Mouse (Mus musculus) embryonic facial prominence, embryonic 10.5 days (tissue): ENCODE measurements around the gene Hoxc13. TPM values are rescaled to one million over a fixed set of nuclear protein-coding genes. Genes with fewer than 3 reads are reported as not detected.

ENCODE experiments used
- DNase-seq: peaks from one replicate; pipeline ENCODE4 v3.0.0-alpha.2; 2017; ENCODE audit warnings: low spot score
- H3K27ac ChIP-seq: fragments of 300-500 bp; sonication (generic); replicated peaks from 2 replicates; pipeline ENCODE4 v1.5.1; 2016; ENCODE audit warnings: mild to moderate bottlenecking
- H3K27me3 ChIP-seq: fragments of 300-500 bp; sonication (generic); replicated peaks from 2 replicates; pipeline ENCODE4 v1.6.1; 2016; ENCODE audit warnings: low read depth, mild to moderate bottlenecking; ENCODE audit not compliant: poor library complexity, severe bottlenecking
- H3K36me3 ChIP-seq: fragments of 300-500 bp; sonication (generic); replicated peaks from 2 replicates; pipeline ENCODE4 v1.6.1; 2016; ENCODE audit warnings: mild to moderate bottlenecking, moderate library complexity
- H3K4me1 ChIP-seq: fragments of 300-500 bp; sonication (generic); 2 replicates; pipeline ENCODE4 v1.6.1; 2016
- H3K4me3 ChIP-seq: fragments of 300-500 bp; sonication (generic); 2 replicates; pipeline ENCODE4 v1.5.1; 2016; ENCODE audit warnings: mild to moderate bottlenecking, moderate library complexity
- H3K9me3 ChIP-seq: fragments of 300-500 bp; sonication (generic); 2 replicates; pipeline ENCODE4 v1.6.1; 2016; ENCODE audit warnings: mild to moderate bottlenecking
- WGBS: fragments of 180-500 bp; shearing (Covaris S2); methylation state at CpG from one replicate; pipeline ENCODE4 v1.1.7; 2016; 5-methylcytosine and 5-hydroxymethylcytosine counted together
- polyA plus RNA-seq: library from polyadenylated mRNA; unstranded; fragments of >200 nt; fragmentation: Nextera tagmentation; extraction: Ambion mirVana; gene quantifications from 2 replicates; pipeline ENCODE4 v1.2.1, GENCODE M21; 2016

Gene Hoxc13
- polyA plus RNA-seq, 1 experiment from 2014 or later = not detected

DNA sequence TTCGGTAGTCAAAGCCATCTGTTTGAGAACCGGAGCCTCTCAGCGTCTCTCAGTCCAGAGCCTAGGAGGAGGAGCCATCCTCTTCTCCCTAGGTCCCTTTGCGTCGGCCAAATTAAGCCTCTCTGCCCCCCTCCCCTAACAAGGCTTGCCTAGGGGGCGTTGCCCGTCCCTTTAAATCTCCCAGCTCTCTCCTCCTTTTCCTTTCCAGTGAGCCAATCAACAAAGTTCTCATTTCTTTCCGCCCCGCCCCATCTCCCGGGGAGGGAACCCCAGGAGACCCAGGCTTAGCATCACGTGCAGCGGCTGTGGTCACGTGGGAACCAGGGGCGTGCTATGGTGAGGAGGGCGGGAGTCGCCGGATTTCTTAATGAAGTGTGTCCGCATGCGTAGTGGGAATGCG is 284 bp upstream of the Hoxc13 start:
- Histone ChIP-seq H3K27me3 (peaks cover 100% of the 10 kb centered on the region), H3K36me3 (no peaks in the 10 kb centered on the region), H3K4me3 (peak overlapping the region; percentile 35), H3K9me3 (no peaks in the 10 kb centered on the region), H3K27ac (no peak overlapping the region), H3K4me1 (peaks cover 12% of the 10 kb centered on the region; the same call in 1 of the 2 replicates)
- WGBS = under 1% methylated on average over 20 of the region's 20 CpGs
- DNase-seq = peak; percentile 86

DNA sequence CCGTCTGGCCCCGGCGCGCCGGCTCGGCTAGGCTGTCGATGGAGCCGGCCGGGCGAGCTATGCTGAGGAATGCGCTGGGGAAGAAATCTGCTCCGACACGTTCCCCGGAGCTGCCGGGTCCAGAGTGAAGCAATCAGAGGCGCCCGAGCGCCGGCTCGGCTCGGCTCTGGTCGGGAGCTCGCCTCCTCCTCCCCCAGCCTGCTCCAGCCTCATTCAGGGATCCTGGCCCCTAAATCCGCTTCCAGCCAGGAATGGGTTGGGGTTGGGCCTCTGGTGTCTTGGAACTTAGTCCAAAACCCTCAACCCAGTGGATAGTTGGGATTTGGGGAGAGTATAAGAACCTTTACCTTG is 1.1 kb downstream of the Hoxc13 start:
- no peaks in the 10 kb centered on the region for H3K9me3 ChIP-seq
- H3K36me3 ChIP-seq = no peaks in the 10 kb centered on the region
- no peak overlapping the region for H3K27ac ChIP-seq
- peaks cover 100% of the 10 kb centered on the region for H3K27me3 ChIP-seq
- no peak overlapping the region for H3K4me3 ChIP-seq
- WGBS = under 1% methylated on average over 24 of the region's 24 CpGs
- peaks cover 12% of the 10 kb centered on the region; the same call in 1 of the 2 replicates for H3K4me1 ChIP-seq
- DNase-seq = peak; percentile 69

- Histone ChIP-seq H3K4me3 (no peak overlapping the region), H3K27ac (no peak overlapping the region), H3K27me3 (peaks cover 100% of the 10 kb centered on the region), H3K36me3 (no peaks in the 10 kb centered on the region), H3K4me1 (peaks cover 12% of the 10 kb centered on the region; the same call in 1 of the 2 replicates), H3K9me3 (no peaks in the 10 kb centered on the region)
- WGBS = 15% methylated on average over 6 of the region's 6 CpGs
- DNase-seq = peak; percentile 27
Observed at GRCm38 (mm10) chr15:102922636-102923500, 2.0 kb downstream of the Hoxc13 start.

DNA sequence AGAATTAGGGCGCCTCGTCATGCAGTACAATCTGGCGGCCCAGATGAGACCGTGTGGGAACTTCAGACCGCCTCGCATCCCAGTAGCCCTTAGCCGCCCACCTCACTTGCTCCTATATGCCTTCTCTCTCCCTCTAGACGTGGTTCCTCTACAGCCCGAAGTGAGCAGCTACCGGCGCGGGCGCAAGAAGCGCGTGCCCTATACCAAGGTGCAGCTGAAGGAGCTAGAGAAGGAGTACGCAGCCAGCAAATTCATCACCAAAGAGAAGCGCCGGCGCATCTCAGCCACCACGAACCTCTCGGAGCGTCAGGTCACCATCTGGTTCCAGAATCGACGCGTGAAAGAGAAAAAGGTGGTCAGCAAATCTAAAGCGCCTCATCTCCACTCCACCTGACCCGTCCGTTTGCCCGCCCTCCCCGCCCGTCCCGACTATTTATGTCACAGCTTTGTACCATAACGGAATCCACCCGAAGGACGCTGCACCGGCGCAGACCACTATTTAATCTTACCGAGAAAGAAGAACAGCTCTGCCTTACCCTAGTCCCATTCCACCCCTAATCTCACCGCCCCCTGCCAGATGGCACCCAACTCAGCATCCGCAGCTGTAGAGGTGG is 6.2 kb downstream of the Hoxc13 start:
- 1% methylated on average over 40 of the region's 40 CpGs for WGBS
- no peak overlapping the region for H3K4me3 ChIP-seq
- H3K9me3 ChIP-seq = no peaks in the 10 kb centered on the region
- H3K27ac ChIP-seq = no peak overlapping the region
- no peaks in the 10 kb centered on the region for H3K36me3 ChIP-seq
- no peaks in the 10 kb centered on the region for H3K4me1 ChIP-seq
- peaks cover 100% of the 10 kb centered on the region for H3K27me3 ChIP-seq
- peak; percentile 48 for DNase-seq

- Histone ChIP-seq H3K27me3 (peaks cover 100% of the 10 kb centered on the region), H3K27ac (no peak overlapping the region), H3K4me1 (no peaks in the 10 kb centered on the region), H3K9me3 (no peaks in the 10 kb centered on the region), H3K36me3 (no peaks in the 10 kb centered on the region), H3K4me3 (no peak overlapping the region)
- WGBS = under 1% methylated on average over 23 of the region's 23 CpGs
- no peak for DNase-seq
Observed at GRCm38 (mm10) chr15:102931706-102932358, 10.9 kb downstream of the Hoxc13 start.

GRCm38 (mm10) chr15:102934438-102934837 is 13.5 kb downstream of the Hoxc13 start:
- Histone ChIP-seq H3K27ac (no peak overlapping the region), H3K4me1 (no peaks in the 10 kb centered on the region; the same call in 1 of the 2 replicates), H3K9me3 (no peaks in the 10 kb centered on the region), H3K4me3 (no peak overlapping the region), H3K27me3 (peaks cover 100% of the 10 kb centered on the region), H3K36me3 (no peaks in the 10 kb centered on the region)
- no peak for DNase-seq
- under 1% methylated on average over 12 of the region's 12 CpGs for WGBS

GRCm38 (mm10) chr15:102934897-102935296 is 14.0 kb downstream of the Hoxc13 start:
- under 1% methylated on average over 27 of the region's 27 CpGs for WGBS
- H3K27ac ChIP-seq = no peak overlapping the region
- peak; percentile 68 for DNase-seq
- no peak overlapping the region for H3K4me3 ChIP-seq
- H3K9me3 ChIP-seq = no peaks in the 10 kb centered on the region
- H3K36me3 ChIP-seq = no peaks in the 10 kb centered on the region
- H3K27me3 ChIP-seq = peaks cover 100% of the 10 kb centered on the region
- no peaks in the 10 kb centered on the region; the same call in 1 of the 2 replicates for H3K4me1 ChIP-seq

DNA sequence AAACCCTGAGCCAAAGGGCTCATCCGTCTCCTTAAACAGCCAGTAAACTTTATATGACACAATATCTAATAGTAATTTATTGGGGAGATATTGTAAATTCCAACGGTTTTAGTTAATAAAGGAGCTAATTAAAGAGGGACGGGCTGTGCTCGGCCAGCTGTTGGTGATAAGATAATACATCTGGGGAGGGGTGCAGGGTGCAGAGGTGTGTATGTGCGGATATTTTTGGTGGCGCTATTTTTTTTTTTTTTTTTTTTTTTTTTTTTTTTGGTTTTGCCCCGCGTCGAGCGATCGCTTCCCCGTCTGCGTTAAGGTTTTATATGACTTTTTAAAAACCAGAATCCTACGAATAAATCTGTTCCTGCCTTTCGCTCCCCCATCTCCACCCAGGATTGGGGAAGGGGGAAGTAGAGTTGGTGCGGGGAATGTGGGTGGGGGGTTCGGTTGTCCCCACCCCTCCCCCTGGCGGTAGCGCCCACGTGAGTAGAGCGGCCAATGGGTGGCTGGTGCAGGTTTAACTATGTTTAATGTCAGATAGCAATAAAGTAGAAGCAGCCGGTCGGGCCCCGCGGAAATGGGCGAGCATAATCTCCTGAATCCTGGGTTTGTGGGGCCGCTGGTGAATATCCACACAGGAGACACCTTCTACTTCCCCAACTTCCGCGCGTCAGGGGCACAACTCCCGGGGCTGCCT is 15.5 kb downstream of the Hoxc13 start, which contains the start of gene Hoxc12:
Gene Hoxc12, plus strand, starts transcription at position 479 of the 694 bp plus-strand sequence.
- H3K4me1 ChIP-seq = no peaks in the 10 kb centered on the region; the same call in 1 of the 2 replicates
- no peak within 1 kb of the TSS for H3K4me3 ChIP-seq
- DNase-seq = peak; percentile 60
- no peaks in the 10 kb centered on the region for H3K9me3 ChIP-seq
- no peaks in the 10 kb centered on the region for H3K36me3 ChIP-seq
- no peak within 1 kb of the TSS for H3K27ac ChIP-seq
- H3K27me3 ChIP-seq = peaks cover 100% of the 10 kb centered on the region
- 1% methylated on average over 31 of the region's 31 CpGs for WGBS

DNA sequence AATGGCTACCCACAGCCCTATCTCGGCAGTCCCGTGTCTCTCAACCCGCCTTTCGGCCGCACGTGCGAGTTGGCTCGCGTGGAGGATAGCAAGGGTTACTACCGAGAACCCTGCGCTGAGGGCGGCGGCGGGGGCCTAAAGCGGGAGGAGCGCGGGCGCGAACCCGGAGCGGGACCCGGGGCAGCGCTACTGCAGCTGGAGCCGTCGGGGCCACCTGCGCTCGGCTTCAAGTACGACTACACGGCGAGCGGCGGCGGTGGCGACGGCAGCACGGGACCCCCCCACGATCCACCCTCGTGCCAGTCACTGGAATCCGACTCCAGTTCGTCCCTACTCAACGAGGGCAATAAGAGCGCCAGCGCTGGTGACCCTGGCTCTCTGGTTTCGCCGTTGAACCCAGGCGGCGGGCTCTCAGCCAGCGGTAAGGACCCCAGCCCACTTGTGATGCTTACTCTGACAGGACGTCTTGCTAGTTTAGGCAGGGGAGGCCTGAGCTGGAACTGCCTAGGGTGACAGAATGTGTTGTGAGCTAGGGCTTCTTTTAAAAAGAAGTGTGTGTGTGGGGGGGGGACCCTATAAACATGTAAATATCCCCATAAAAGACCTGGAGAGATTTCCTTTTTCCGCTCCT is 16.2 kb downstream of the Hoxc13 start:
- Histone ChIP-seq H3K36me3 (no peaks in the 10 kb centered on the region), H3K4me3 (no peak overlapping the region), H3K27ac (no peak overlapping the region), H3K9me3 (no peaks in the 10 kb centered on the region), H3K4me1 (no peaks in the 10 kb centered on the region; the same call in 1 of the 2 replicates), H3K27me3 (peaks cover 100% of the 10 kb centered on the region)
- DNase-seq = peak; percentile 58
- WGBS = under 1% methylated on average over 50 of the region's 50 CpGs

DNA sequence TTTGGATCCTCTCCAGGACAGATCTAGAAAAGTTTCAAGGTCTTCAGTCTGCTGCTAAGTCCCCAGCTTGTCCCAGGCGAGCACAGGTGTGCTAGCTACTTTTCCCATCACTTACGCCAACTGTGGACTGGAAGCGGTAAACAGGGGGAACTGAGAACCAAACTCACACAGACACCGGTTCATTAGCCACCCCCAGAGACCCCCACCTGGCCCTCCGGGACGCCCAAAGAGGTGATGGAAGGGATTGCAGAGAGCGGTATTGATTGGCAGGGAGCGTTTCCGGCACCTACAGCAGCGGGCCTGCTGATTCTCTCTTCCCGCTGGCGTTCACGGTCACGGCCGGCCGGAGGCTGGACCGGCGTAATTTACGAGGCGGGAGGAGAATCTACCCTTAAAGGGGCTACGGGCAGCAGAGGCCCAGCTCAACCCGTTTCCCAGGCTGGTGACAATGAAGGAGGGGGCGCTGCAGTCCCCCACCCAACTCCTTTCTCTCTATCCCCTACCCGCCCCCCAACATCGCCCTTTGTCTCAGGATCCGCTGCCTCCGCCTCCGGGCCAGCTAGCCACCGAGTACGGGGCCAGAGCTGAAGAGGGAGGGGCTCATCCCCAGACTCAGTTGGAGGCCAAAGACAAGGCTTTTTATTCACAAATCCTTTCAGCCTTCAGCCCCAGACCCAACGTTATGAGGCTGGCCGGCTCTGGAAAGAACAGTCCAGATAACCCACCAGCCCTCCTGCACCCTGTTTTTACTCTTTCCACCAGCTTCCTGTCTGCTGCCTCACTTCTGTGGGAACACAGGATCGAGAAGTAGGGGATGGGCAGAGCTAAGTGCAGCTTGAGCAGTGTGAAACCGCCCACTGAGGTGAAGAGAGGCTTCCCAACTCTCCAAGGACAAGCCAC is 18.6 kb downstream of the Hoxc13 start:
- no peak overlapping the region for H3K4me3 ChIP-seq
- H3K27ac ChIP-seq = no peak overlapping the region
- no peaks in the 10 kb centered on the region for H3K36me3 ChIP-seq
- peaks cover 4% of the 10 kb centered on the region; the same call in 1 of the 2 replicates for H3K4me1 ChIP-seq
- peaks cover 100% of the 10 kb centered on the region for H3K27me3 ChIP-seq
- H3K9me3 ChIP-seq = no peaks in the 10 kb centered on the region
- DNase-seq = no peak
- WGBS = under 1% methylated on average over 34 of the region's 34 CpGs
